Mouse (Mus musculus): ENCODE results near the gene Klhl30. TPM values are rescaled to one million over a fixed set of nuclear protein-coding genes. Genes with fewer than 3 reads are reported as not detected.

Gene Klhl30
- polyA plus RNA-seq (2015; fragmentation: Nextera tagmentation; extraction: Ambion mirVana), result 0.62 and 0.87 TPM in 2 replicates

GRCm38 (mm10) chr1:91350841-91351240 is at the start of gene Klhl30:
Gene Klhl30, plus strand, starts transcription at chr1:91351016.
- WGBS, result 45% methylated on average over 4 of the region's 4 CpGs
- H3K27ac ChIP-seq (ENCODE audit: low read length), result no peak within 1 kb of the TSS
- TF ChIP-seq CTCF (IDR thresholded peaks at IDR 0.05) (no peak), EP300 (IDR thresholded peaks at IDR 0.05) (no peak)
- no peak within 1 kb of the TSS for H3K4me3 ChIP-seq (ENCODE audit: low read depth, low read length)
- ATAC-seq, result no peak
- H3K9ac ChIP-seq (replicated peaks; ENCODE audit: low read depth), result no peak within 1 kb of the TSS
- no peaks in the 10 kb centered on the region for H3K36me3 ChIP-seq (ENCODE audit: insufficient read depth, low read length)
- no peaks in the 10 kb centered on the region for H3K9me3 ChIP-seq (ENCODE audit: low read length)
- H3K4me1 ChIP-seq (ENCODE audit: insufficient read depth, low read depth, low read length), result no peaks in the 10 kb centered on the region
- no peak within 1 kb of the TSS for H3K4me2 ChIP-seq (replicated peaks; ENCODE audit: low read depth, low read length)
- H3K27me3 ChIP-seq (replicated peaks; ENCODE audit: insufficient read depth, low read length), result peaks cover 1% of the 10 kb centered on the region; the same call in 1 of the 2 replicates
- DNase-seq (ENCODE audit: low spot score), result no peak

GRCm38 (mm10) chr1:91301206-91301920 is 49.5 kb upstream of the Klhl30 start:
- ATAC-seq (peak; percentile 4; the same call in 1 of the 2 replicates), DNase-seq (ENCODE audit: low spot score) (peak; percentile 28)
- H3K27ac ChIP-seq (ENCODE audit: low read length), result peak overlapping the region; percentile 51
- H3K9ac ChIP-seq (replicated peaks; ENCODE audit: low read depth), result no peak overlapping the region
- no peaks in the 10 kb centered on the region for H3K4me1 ChIP-seq (ENCODE audit: insufficient read depth, low read depth, low read length)
- TF ChIP-seq CTCF (IDR thresholded peaks at IDR 0.05) (no peak), EP300 (IDR thresholded peaks at IDR 0.05) (no peak)
- 63% methylated on average over 3 of the region's 3 CpGs for WGBS
- no peaks in the 10 kb centered on the region for H3K9me3 ChIP-seq (ENCODE audit: low read length)
- 0 out of 2 replicates have a peak, but pooled peaks cover 7% of the 10 kb centered on the region for H3K36me3 ChIP-seq (ENCODE audit: insufficient read depth, low read length)
- no peak overlapping the region for H3K4me2 ChIP-seq (replicated peaks; ENCODE audit: low read depth, low read length)
- H3K4me3 ChIP-seq (ENCODE audit: low read depth, low read length), result no peak overlapping the region
- H3K27me3 ChIP-seq (replicated peaks; ENCODE audit: insufficient read depth, low read length), result no peaks in the 10 kb centered on the region

- TF ChIP-seq EP300 (IDR thresholded peaks at IDR 0.05) (no peak), CTCF (IDR thresholded peaks at IDR 0.05) (no peak)
- Histone ChIP-seq H3K9ac (replicated peaks; ENCODE audit: low read depth) (no peak overlapping the region), H3K4me2 (replicated peaks; ENCODE audit: low read depth, low read length) (no peak overlapping the region), H3K27ac (ENCODE audit: low read length) (peak overlapping the region; percentile 51), H3K4me3 (ENCODE audit: low read depth, low read length) (no peak overlapping the region), H3K27me3 (replicated peaks; ENCODE audit: insufficient read depth, low read length) (no peaks in the 10 kb centered on the region), H3K9me3 (ENCODE audit: low read length) (no peaks in the 10 kb centered on the region), H3K36me3 (ENCODE audit: insufficient read depth, low read length) (peaks cover 10% of the 10 kb centered on the region; the same call in 1 of the 2 replicates), H3K4me1 (ENCODE audit: insufficient read depth, low read depth, low read length) (no peaks in the 10 kb centered on the region)
- ATAC-seq (no peak), DNase-seq (ENCODE audit: low spot score) (no peak)
- WGBS, result 74% methylated on average over 3 of the region's 3 CpGs
Observed at GRCm38 (mm10) chr1:91302021-91302420, 48.8 kb upstream of the Klhl30 start.

GRCm38 (mm10) chr1:91304621-91305020 is 46.2 kb upstream of the Klhl30 start:
- Histone ChIP-seq H3K4me1 (ENCODE audit: insufficient read depth, low read depth, low read length) (no peaks in the 10 kb centered on the region), H3K9me3 (ENCODE audit: low read length) (no peaks in the 10 kb centered on the region), H3K9ac (replicated peaks; ENCODE audit: low read depth) (no peak overlapping the region), H3K36me3 (ENCODE audit: insufficient read depth, low read length) (peaks cover 25% of the 10 kb centered on the region; the same call in 1 of the 2 replicates), H3K4me2 (replicated peaks; ENCODE audit: low read depth, low read length) (no peak overlapping the region), H3K27me3 (replicated peaks; ENCODE audit: insufficient read depth, low read length) (no peaks in the 10 kb centered on the region), H3K27ac (ENCODE audit: low read length) (no peak overlapping the region), H3K4me3 (ENCODE audit: low read depth, low read length) (no peak overlapping the region)
- no peak for ATAC-seq
- DNase-seq (ENCODE audit: low spot score), result no peak
- whole genome bisulfite sequencing, result 94% methylated on average over 4 of the region's 4 CpGs
- no peak for TF ChIP-seq EP300 (IDR thresholded peaks at IDR 0.05)

GRCm38 (mm10) chr1:91309366-91310085 is 41.3 kb upstream of the Klhl30 start:
- Histone ChIP-seq H3K4me3 (ENCODE audit: low read depth, low read length) (no peak overlapping the region), H3K4me1 (ENCODE audit: insufficient read depth, low read depth, low read length) (no peaks in the 10 kb centered on the region), H3K9me3 (ENCODE audit: low read length) (no peaks in the 10 kb centered on the region), H3K27me3 (replicated peaks; ENCODE audit: insufficient read depth, low read length) (no peaks in the 10 kb centered on the region), H3K9ac (replicated peaks; ENCODE audit: low read depth) (no peak overlapping the region), H3K27ac (ENCODE audit: low read length) (no peak overlapping the region), H3K36me3 (ENCODE audit: insufficient read depth, low read length) (peaks cover 32% of the 10 kb centered on the region; the same call in 1 of the 2 replicates), H3K4me2 (replicated peaks; ENCODE audit: low read depth, low read length) (no peak overlapping the region)
- DNase-seq (ENCODE audit: low spot score) (no peak), ATAC-seq (no peak)
- no peak for TF ChIP-seq CTCF (IDR thresholded peaks at IDR 0.05)
- no peak for TF ChIP-seq EP300 (IDR thresholded peaks at IDR 0.05)
- 93% methylated on average over 13 of the region's 13 CpGs for WGBS

GRCm38 (mm10) chr1:91312273-91312672 is 38.5 kb upstream of the Klhl30 start:
- Histone ChIP-seq H3K4me1 (ENCODE audit: insufficient read depth, low read depth, low read length) (no peaks in the 10 kb centered on the region), H3K9ac (replicated peaks; ENCODE audit: low read depth) (no peak overlapping the region), H3K27me3 (replicated peaks; ENCODE audit: insufficient read depth, low read length) (no peaks in the 10 kb centered on the region), H3K4me3 (ENCODE audit: low read depth, low read length) (no peak overlapping the region), H3K9me3 (ENCODE audit: low read length) (no peaks in the 10 kb centered on the region), H3K27ac (ENCODE audit: low read length) (no peak overlapping the region), H3K4me2 (replicated peaks; ENCODE audit: low read depth, low read length) (no peak overlapping the region), H3K36me3 (ENCODE audit: insufficient read depth, low read length) (peaks cover 20% of the 10 kb centered on the region; the same call in 1 of the 2 replicates)
- TF ChIP-seq CTCF (IDR thresholded peaks at IDR 0.05) (no peak), EP300 (IDR thresholded peaks at IDR 0.05) (no peak)
- DNase-seq (ENCODE audit: low spot score), result no peak
- WGBS, result 82% methylated on average over 4 of the region's 4 CpGs
- no peak for ATAC-seq

Data from lung, postnatal 0 days (tissue).